Mouse (Mus musculus): ENCODE measurements around the gene Irf2. TPM values are rescaled to one million over a fixed set of nuclear protein-coding genes. Genes with fewer than 3 reads are reported as not detected.

The Irf2 gene
- total RNA-seq, 1 experiment: 2.6 TPM

GRCm38 (mm10) chr8:46713844-46714243, 25.7 kb upstream of the Irf2 start:
- H3K9me3 ChIP-seq (ENCODE audit: control insufficient read depth, insufficient read depth, low read depth, low read length): no peaks in the 10 kb centered on the region
- H3K36me3 ChIP-seq (ENCODE audit: control insufficient read depth, insufficient read depth, low read length, poor library complexity, severe bottlenecking): no peaks in the 10 kb centered on the region
- no peak for DNase-seq (ENCODE audit: low read depth, low spot score)
- in situ Hi-C loops (cut with MboI; ENCODE audit: low sequenced_read_pairs in 2 of 2, unreplicated experiment in 2 of 2): no loop called here
- no peak for TF ChIP-seq HCFC1 (IDR thresholded peaks at IDR 0.05; ENCODE audit: borderline replicate concordance, insufficient read depth, low read length)
- TF ChIP-seq ZC3H11A (IDR thresholded peaks at IDR 0.05; ENCODE audit: borderline replicate concordance, low read depth, low read length): no peak
- no peak for TF ChIP-seq MAFK (IDR thresholded peaks at IDR 0.05; ENCODE audit: insufficient read depth, low read depth, low read length)
- TF ChIP-seq ZNF384 (IDR thresholded peaks at IDR 0.05; ENCODE audit: low read depth, low read length): no peak
- no peaks in the 10 kb centered on the region for H3K4me1 ChIP-seq (ENCODE audit: control insufficient read depth in 2 of 2, insufficient read depth in 2 of 2, low read length in 2 of 2, poor library complexity in 1 of 2)
- H3K4me3 ChIP-seq (ENCODE audit: insufficient read depth in 1 of 2, low read depth in 1 of 2, low read length in 2 of 2, poor library complexity in 1 of 2, severe bottlenecking in 1 of 2): no peak overlapping the region
- no peak overlapping the region for H3K9ac ChIP-seq (ENCODE audit: insufficient read depth, low read depth, low read length, poor library complexity, severe bottlenecking)
- no peak overlapping the region for H3K27ac ChIP-seq (ENCODE audit: insufficient read depth, low read depth, low read length, poor library complexity, severe bottlenecking)

- no peaks in the 10 kb centered on the region for H3K9me3 ChIP-seq (ENCODE audit: control insufficient read depth, insufficient read depth, low read depth, low read length)
- TF ChIP-seq MAFK (IDR thresholded peaks at IDR 0.05; ENCODE audit: insufficient read depth, low read depth, low read length): no peak
- no peak for TF ChIP-seq ZNF384 (IDR thresholded peaks at IDR 0.05; ENCODE audit: low read depth, low read length)
- no peak for TF ChIP-seq HCFC1 (IDR thresholded peaks at IDR 0.05; ENCODE audit: borderline replicate concordance, insufficient read depth, low read length)
- TF ChIP-seq CHD2 (IDR thresholded peaks at IDR 0.05; ENCODE audit: low read depth, low read length): no peak
- no peak for TF ChIP-seq ZC3H11A (IDR thresholded peaks at IDR 0.05; ENCODE audit: borderline replicate concordance, low read depth, low read length)
- H3K36me3 ChIP-seq (ENCODE audit: control insufficient read depth, insufficient read depth, low read length, poor library complexity, severe bottlenecking): no peaks in the 10 kb centered on the region
- in situ Hi-C loops (cut with MboI; ENCODE audit: low sequenced_read_pairs in 2 of 2, unreplicated experiment in 2 of 2): no loop called here
- H3K4me1 ChIP-seq (ENCODE audit: control insufficient read depth in 2 of 2, insufficient read depth in 2 of 2, low read length in 2 of 2, poor library complexity in 1 of 2): no peaks in the 10 kb centered on the region
- H3K27ac ChIP-seq (ENCODE audit: insufficient read depth, low read depth, low read length, poor library complexity, severe bottlenecking): no peak overlapping the region
- no peak overlapping the region for H3K4me3 ChIP-seq (ENCODE audit: insufficient read depth in 1 of 2, low read depth in 1 of 2, low read length in 2 of 2, poor library complexity in 1 of 2, severe bottlenecking in 1 of 2)
- DNase-seq (ENCODE audit: low read depth, low spot score): no peak
- H3K9ac ChIP-seq (ENCODE audit: insufficient read depth, low read depth, low read length, poor library complexity, severe bottlenecking): no peak overlapping the region
These were observed 25.1 kb upstream of the Irf2 start for GRCm38 (mm10) chr8:46714400-46714799.

GRCm38 (mm10) chr8:46716477-46716876, 23.1 kb upstream of the Irf2 start:
- H3K27ac ChIP-seq (ENCODE audit: insufficient read depth, low read depth, low read length, poor library complexity, severe bottlenecking): no peak overlapping the region

GRCm38 (mm10) chr8:46717170-46717569, 22.4 kb upstream of the Irf2 start:
- Histone ChIP-seq H3K4me1 (ENCODE audit: control insufficient read depth in 2 of 2, insufficient read depth in 2 of 2, low read length in 2 of 2, poor library complexity in 1 of 2) (no peaks in the 10 kb centered on the region), H3K4me3 (ENCODE audit: insufficient read depth in 1 of 2, low read depth in 1 of 2, low read length in 2 of 2, poor library complexity in 1 of 2, severe bottlenecking in 1 of 2) (no peak overlapping the region), H3K9me3 (ENCODE audit: control insufficient read depth, insufficient read depth, low read depth, low read length) (no peaks in the 10 kb centered on the region), H3K36me3 (ENCODE audit: control insufficient read depth, insufficient read depth, low read length, poor library complexity, severe bottlenecking) (no peaks in the 10 kb centered on the region), H3K9ac (ENCODE audit: insufficient read depth, low read depth, low read length, poor library complexity, severe bottlenecking) (no peak overlapping the region), H3K27ac (ENCODE audit: insufficient read depth, low read depth, low read length, poor library complexity, severe bottlenecking) (no peak overlapping the region)
- DNase-seq (ENCODE audit: low read depth, low spot score): no peak
- TF ChIP-seq CHD2 (IDR thresholded peaks at IDR 0.05; ENCODE audit: low read depth, low read length) (no peak), HCFC1 (IDR thresholded peaks at IDR 0.05; ENCODE audit: borderline replicate concordance, insufficient read depth, low read length) (no peak), ZC3H11A (IDR thresholded peaks at IDR 0.05; ENCODE audit: borderline replicate concordance, low read depth, low read length) (no peak), MAFK (IDR thresholded peaks at IDR 0.05; ENCODE audit: insufficient read depth, low read depth, low read length) (no peak)
- in situ Hi-C loops (cut with MboI; ENCODE audit: low sequenced_read_pairs in 2 of 2, unreplicated experiment in 2 of 2): no loop called here

More at GRCm38 (mm10) chr8:46716477-46716876, 23.1 kb upstream of the Irf2 start:
- TF ChIP-seq ZC3H11A (IDR thresholded peaks at IDR 0.05; ENCODE audit: borderline replicate concordance, low read depth, low read length) (no peak), CHD2 (IDR thresholded peaks at IDR 0.05; ENCODE audit: low read depth, low read length) (no peak), HCFC1 (IDR thresholded peaks at IDR 0.05; ENCODE audit: borderline replicate concordance, insufficient read depth, low read length) (no peak), ZNF384 (IDR thresholded peaks at IDR 0.05; ENCODE audit: low read depth, low read length) (no peak), MAFK (IDR thresholded peaks at IDR 0.05; ENCODE audit: insufficient read depth, low read depth, low read length) (no peak)
- no peak overlapping the region for H3K9ac ChIP-seq (ENCODE audit: insufficient read depth, low read depth, low read length, poor library complexity, severe bottlenecking)
- no peaks in the 10 kb centered on the region for H3K36me3 ChIP-seq (ENCODE audit: control insufficient read depth, insufficient read depth, low read length, poor library complexity, severe bottlenecking)
- H3K4me1 ChIP-seq (ENCODE audit: control insufficient read depth in 2 of 2, insufficient read depth in 2 of 2, low read length in 2 of 2, poor library complexity in 1 of 2): no peaks in the 10 kb centered on the region
- in situ Hi-C loops (cut with MboI; ENCODE audit: low sequenced_read_pairs in 2 of 2, unreplicated experiment in 2 of 2): no loop called here
- H3K4me3 ChIP-seq (ENCODE audit: insufficient read depth in 1 of 2, low read depth in 1 of 2, low read length in 2 of 2, poor library complexity in 1 of 2, severe bottlenecking in 1 of 2): no peak overlapping the region
- DNase-seq (ENCODE audit: low read depth, low spot score): no peak
- no peaks in the 10 kb centered on the region for H3K9me3 ChIP-seq (ENCODE audit: control insufficient read depth, insufficient read depth, low read depth, low read length)

GRCm38 (mm10) chr8:46718301-46718700, 21.2 kb upstream of the Irf2 start:
- in situ Hi-C loops (cut with MboI; ENCODE audit: low sequenced_read_pairs in 2 of 2, unreplicated experiment in 2 of 2): no loop called here
- no peak for DNase-seq (ENCODE audit: low read depth, low spot score)
- no peak overlapping the region for H3K27ac ChIP-seq (ENCODE audit: insufficient read depth, low read depth, low read length, poor library complexity, severe bottlenecking)
- no peak overlapping the region for H3K4me3 ChIP-seq (ENCODE audit: insufficient read depth in 1 of 2, low read depth in 1 of 2, low read length in 2 of 2, poor library complexity in 1 of 2, severe bottlenecking in 1 of 2)
- H3K9ac ChIP-seq (ENCODE audit: insufficient read depth, low read depth, low read length, poor library complexity, severe bottlenecking): no peak overlapping the region
- TF ChIP-seq MAFK (IDR thresholded peaks at IDR 0.05; ENCODE audit: insufficient read depth, low read depth, low read length): no peak
- H3K9me3 ChIP-seq (ENCODE audit: control insufficient read depth, insufficient read depth, low read depth, low read length): no peaks in the 10 kb centered on the region
- no peaks in the 10 kb centered on the region for H3K36me3 ChIP-seq (ENCODE audit: control insufficient read depth, insufficient read depth, low read length, poor library complexity, severe bottlenecking)
- H3K4me1 ChIP-seq (ENCODE audit: control insufficient read depth in 2 of 2, insufficient read depth in 2 of 2, low read length in 2 of 2, poor library complexity in 1 of 2): no peaks in the 10 kb centered on the region
